Mouse (Mus musculus): ENCODE measurements at regions not wholly inside any gene's neighbourhood (a gene's known extent, or its start where the extent isn't known, plus 50 kb on each side); places are given as distances from the start of the nearest gene placed in this dataset.

DNA sequence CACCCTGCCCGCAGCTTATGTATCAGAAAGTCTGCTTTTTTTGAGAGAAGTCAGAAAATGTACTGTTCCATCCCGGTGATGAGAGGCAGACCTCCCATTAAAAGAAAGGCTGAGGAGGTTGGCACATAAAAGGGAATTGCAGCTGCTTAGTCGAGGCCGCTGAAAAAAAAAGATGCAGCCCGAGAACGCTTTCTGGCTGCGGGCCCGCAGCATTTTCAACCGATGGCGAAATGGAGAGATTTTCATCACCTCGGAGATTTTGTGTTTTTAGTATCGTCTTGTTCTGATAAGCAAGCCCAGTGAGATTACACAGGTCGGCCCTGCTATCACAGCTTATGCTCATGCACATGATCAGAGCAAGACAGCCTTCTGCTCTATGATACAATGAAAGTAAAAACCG, 145.1 kb upstream of the Frg1 start:
- H3K9ac ChIP-seq (replicated peaks; ENCODE audit: low read depth, low read length): no peak overlapping the region
- no peak for ATAC-seq (ENCODE audit: insufficient read depth, low read depth)
- no peaks in the 10 kb centered on the region for H3K27me3 ChIP-seq (ENCODE audit: control insufficient read depth, insufficient read depth, low read length)
- WGBS: 60% methylated on average over 14 of the region's 14 CpGs
- no peak overlapping the region for H3K27ac ChIP-seq (ENCODE audit: low read depth)
- TF ChIP-seq CTCF (IDR thresholded peaks at IDR 0.05; ENCODE audit: low read depth): no peak
- H3K4me3 ChIP-seq (ENCODE audit: low read depth, low read length): no peak overlapping the region
- no peaks in the 10 kb centered on the region for H3K4me1 ChIP-seq (ENCODE audit: control insufficient read depth, insufficient read depth)
- H3K4me2 ChIP-seq (ENCODE audit: low read depth, low read length): no peak overlapping the region
- DNase-seq (ENCODE audit: low spot score): no peak
- H3K36me3 ChIP-seq (replicated peaks; ENCODE audit: control insufficient read depth, insufficient read depth, low read length): no peaks in the 10 kb centered on the region
- no peaks in the 10 kb centered on the region for H3K9me3 ChIP-seq (replicated peaks; ENCODE audit: control insufficient read depth, low read length)

DNA sequence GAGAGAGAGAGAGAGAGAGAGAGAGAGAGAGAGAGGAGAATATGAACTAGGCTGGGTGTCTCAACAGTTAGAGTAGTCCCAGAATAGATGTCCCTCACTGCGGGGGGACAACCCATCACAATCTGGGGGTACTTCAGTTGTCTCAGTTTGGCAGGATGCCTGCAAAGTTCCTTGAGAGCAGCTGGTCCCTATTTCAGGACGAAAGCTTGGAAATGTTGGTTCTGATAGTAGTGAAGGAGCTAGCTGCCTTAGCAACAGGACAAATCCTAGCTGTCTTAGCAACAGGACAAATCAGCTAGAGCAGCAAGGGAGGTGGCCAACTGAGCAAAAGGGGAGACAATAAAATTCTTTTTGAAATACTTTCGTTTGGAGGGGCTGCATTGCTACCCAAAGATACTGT, 139.9 kb upstream of the Frg1 start:
- DNase-seq (ENCODE audit: low spot score): no peak
- 38% methylated on average over 3 of the region's 3 CpGs for WGBS
- TF ChIP-seq CTCF (IDR thresholded peaks at IDR 0.05; ENCODE audit: low read depth): no peak
- TF ChIP-seq EP300 (IDR thresholded peaks at IDR 0.05; ENCODE audit: low read depth): no peak
- no peaks in the 10 kb centered on the region for H3K27me3 ChIP-seq (ENCODE audit: control insufficient read depth, insufficient read depth, low read length)
- H3K27ac ChIP-seq (ENCODE audit: low read depth): no peak overlapping the region
- H3K4me1 ChIP-seq (ENCODE audit: control insufficient read depth, insufficient read depth): no peaks in the 10 kb centered on the region
- H3K36me3 ChIP-seq (replicated peaks; ENCODE audit: control insufficient read depth, insufficient read depth, low read length): no peaks in the 10 kb centered on the region
- ATAC-seq (ENCODE audit: insufficient read depth, low read depth): no peak
- no peak overlapping the region for H3K4me2 ChIP-seq (ENCODE audit: low read depth, low read length)
- H3K9me3 ChIP-seq (replicated peaks; ENCODE audit: control insufficient read depth, low read length): no peaks in the 10 kb centered on the region
- no peak overlapping the region for H3K4me3 ChIP-seq (ENCODE audit: low read depth, low read length)
- no peak overlapping the region for H3K9ac ChIP-seq (replicated peaks; ENCODE audit: low read depth, low read length)

DNA sequence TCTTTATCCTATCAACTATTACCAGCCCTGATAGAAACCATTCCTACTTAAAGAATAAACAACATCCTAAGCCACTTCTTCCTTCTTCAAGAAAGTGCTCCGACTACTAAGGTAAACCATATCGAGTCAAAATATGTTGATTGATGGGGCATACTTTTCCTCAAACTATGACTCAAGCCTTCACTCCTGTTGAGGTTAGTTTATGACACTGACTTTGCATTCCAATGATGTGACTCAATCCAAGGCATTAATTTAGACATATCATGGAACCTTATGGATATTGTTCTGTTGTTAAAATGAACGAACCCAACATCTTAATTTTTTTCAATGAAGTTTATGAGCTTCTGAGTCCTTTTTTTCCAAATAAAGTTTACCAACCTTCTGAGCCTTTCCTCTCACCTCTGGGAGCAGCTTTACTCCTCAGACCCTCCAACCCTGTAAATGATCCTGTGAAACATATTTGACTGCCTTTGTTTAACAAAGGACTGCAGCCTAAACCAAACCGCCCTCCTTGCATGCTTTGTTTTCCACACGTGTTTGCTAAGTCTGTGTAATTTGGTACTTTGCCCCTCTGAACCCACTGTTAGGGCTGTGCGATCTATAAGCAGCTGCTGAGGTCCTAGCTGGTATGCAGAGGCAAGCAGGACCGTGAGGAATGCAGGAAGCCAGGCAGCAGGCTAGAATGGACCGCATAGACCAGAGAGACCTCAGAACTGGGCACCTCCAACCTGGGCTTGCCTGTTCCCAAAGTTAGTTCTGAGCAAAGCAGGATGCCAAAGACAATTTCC, 136.1 kb upstream of the Frg1 start:
- no peaks in the 10 kb centered on the region for H3K36me3 ChIP-seq (replicated peaks; ENCODE audit: control insufficient read depth, insufficient read depth, low read length)
- no peak for TF ChIP-seq EP300 (IDR thresholded peaks at IDR 0.05; ENCODE audit: low read depth)
- no peak for TF ChIP-seq CTCF (IDR thresholded peaks at IDR 0.05; ENCODE audit: low read depth)
- H3K27ac ChIP-seq (ENCODE audit: low read depth): no peak overlapping the region
- H3K9ac ChIP-seq (replicated peaks; ENCODE audit: low read depth, low read length): no peak overlapping the region
- WGBS: 68% methylated on average over 8 of the region's 8 CpGs
- no peak for ATAC-seq (ENCODE audit: insufficient read depth, low read depth)
- H3K4me1 ChIP-seq (ENCODE audit: control insufficient read depth, insufficient read depth): no peaks in the 10 kb centered on the region
- H3K4me2 ChIP-seq (ENCODE audit: low read depth, low read length): no peak overlapping the region
- no peaks in the 10 kb centered on the region for H3K9me3 ChIP-seq (replicated peaks; ENCODE audit: control insufficient read depth, low read length)
- H3K4me3 ChIP-seq (ENCODE audit: low read depth, low read length): no peak overlapping the region
- no peaks in the 10 kb centered on the region for H3K27me3 ChIP-seq (ENCODE audit: control insufficient read depth, insufficient read depth, low read length)
- DNase-seq (ENCODE audit: low spot score): no peak

DNA sequence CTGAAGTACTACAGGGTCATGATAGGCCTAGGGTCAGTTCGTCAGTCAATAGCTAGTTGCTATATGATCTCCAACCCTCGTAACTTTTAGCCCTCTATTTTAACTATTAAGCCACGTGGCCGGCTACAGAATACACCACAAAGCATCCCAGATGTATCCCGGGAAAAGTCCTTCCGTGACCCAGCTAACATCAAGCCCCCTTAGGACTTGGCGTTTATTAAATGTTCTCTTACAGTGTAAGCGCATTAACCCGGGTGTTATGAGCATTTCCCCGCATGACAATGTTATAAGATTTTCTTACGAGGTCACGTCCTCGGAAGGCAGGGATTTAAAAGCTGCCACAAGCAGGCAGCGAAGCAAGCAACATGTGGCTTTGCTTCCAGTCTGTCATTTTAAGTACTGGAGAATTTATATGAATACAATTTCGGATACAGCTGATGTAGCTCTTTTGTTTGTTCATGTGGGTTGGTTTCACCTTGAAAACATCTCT, 135.1 kb upstream of the Frg1 start:
- H3K9me3 ChIP-seq (replicated peaks; ENCODE audit: control insufficient read depth, low read length): no peaks in the 10 kb centered on the region
- no peaks in the 10 kb centered on the region for H3K27me3 ChIP-seq (ENCODE audit: control insufficient read depth, insufficient read depth, low read length)
- no peak overlapping the region for H3K27ac ChIP-seq (ENCODE audit: low read depth)
- ATAC-seq (ENCODE audit: insufficient read depth, low read depth) (no peak), DNase-seq (ENCODE audit: low spot score) (no peak)
- H3K4me3 ChIP-seq (ENCODE audit: low read depth, low read length): no peak overlapping the region
- H3K36me3 ChIP-seq (replicated peaks; ENCODE audit: control insufficient read depth, insufficient read depth, low read length): no peaks in the 10 kb centered on the region
- no peaks in the 10 kb centered on the region for H3K4me1 ChIP-seq (ENCODE audit: control insufficient read depth, insufficient read depth)
- WGBS: 84% methylated on average over 15 of the region's 15 CpGs
- no peak overlapping the region for H3K4me2 ChIP-seq (ENCODE audit: low read depth, low read length)
- no peak overlapping the region for H3K9ac ChIP-seq (replicated peaks; ENCODE audit: low read depth, low read length)
- TF ChIP-seq CTCF (IDR thresholded peaks at IDR 0.05; ENCODE audit: low read depth): no peak
- no peak for TF ChIP-seq EP300 (IDR thresholded peaks at IDR 0.05; ENCODE audit: low read depth)

GRCm38 (mm10) chr8:41550095-41550420, 133.2 kb upstream of the Frg1 start:
- Histone ChIP-seq H3K4me1 (ENCODE audit: control insufficient read depth, insufficient read depth) (no peaks in the 10 kb centered on the region), H3K27me3 (ENCODE audit: control insufficient read depth, insufficient read depth, low read length) (no peaks in the 10 kb centered on the region), H3K9ac (replicated peaks; ENCODE audit: low read depth, low read length) (no peak overlapping the region), H3K36me3 (replicated peaks; ENCODE audit: control insufficient read depth, insufficient read depth, low read length) (no peaks in the 10 kb centered on the region), H3K9me3 (replicated peaks; ENCODE audit: control insufficient read depth, low read length) (no peaks in the 10 kb centered on the region), H3K4me3 (ENCODE audit: low read depth, low read length) (no peak overlapping the region), H3K27ac (ENCODE audit: low read depth) (no peak overlapping the region), H3K4me2 (ENCODE audit: low read depth, low read length) (no peak overlapping the region)
- no peak for ATAC-seq (ENCODE audit: insufficient read depth, low read depth)
- no peak for DNase-seq (ENCODE audit: low spot score)
- TF ChIP-seq CTCF (IDR thresholded peaks at IDR 0.05; ENCODE audit: low read depth) (no peak), EP300 (IDR thresholded peaks at IDR 0.05; ENCODE audit: low read depth) (no peak)
- 82% methylated on average over 2 of the region's 2 CpGs for WGBS

Data from heart, postnatal 0 days (tissue).